Mouse (Mus musculus): ENCODE measurements at regions not wholly inside any gene's neighbourhood (a gene's known extent, or its start where the extent isn't known, plus 50 kb on each side); places are given as distances from the start of the nearest gene placed in this dataset.

DNA sequence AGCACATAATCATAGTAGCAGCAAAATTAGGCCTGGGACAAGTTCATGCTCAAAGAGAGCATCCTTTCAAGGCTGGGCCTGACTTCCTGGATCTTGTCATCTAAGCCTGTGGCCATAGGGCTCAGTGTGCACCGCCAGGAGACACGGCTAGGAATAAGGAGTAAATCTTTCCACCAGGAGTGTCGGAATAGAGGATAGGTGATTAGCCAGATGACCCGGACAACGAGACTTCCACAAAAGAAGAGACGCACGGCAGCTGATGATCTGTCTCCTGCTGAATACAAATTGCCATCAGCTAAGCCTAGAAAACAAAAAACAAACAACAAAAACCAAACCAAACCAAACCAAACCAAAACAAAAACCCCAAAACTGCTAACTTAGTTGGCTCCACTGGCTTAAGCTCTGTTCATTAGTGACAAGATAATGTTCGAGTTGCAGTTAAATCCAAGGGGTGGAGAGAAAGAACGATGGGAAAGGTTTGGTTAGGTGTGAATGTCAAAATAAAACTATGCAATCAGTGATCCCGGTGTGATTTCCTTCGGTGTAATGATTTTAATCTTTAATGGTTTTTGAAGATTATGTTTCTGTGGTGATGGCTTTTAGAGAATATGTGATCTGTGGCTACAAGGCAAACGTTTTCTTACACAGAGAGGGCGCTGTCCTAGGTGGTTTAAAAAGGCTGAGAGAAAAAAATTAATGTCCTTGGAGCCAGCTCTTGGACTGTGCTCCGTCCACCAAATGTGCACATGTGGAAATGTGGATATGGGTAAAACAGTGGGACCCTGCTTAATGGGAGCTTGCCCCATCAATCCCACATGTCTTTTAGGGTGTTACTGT is 51.8 kb upstream of the Ezh2 start:
- DNase-seq, result no peak
- no peak for TF ChIP-seq CTCF (IDR thresholded peaks at IDR 0.05; ENCODE audit: insufficient read depth, low read length)
- no peak for TF ChIP-seq POLR2A (IDR thresholded peaks at IDR 0.05; ENCODE audit: borderline replicate concordance, extremely low read depth, low read depth, low read length)
- H3K4me1 ChIP-seq (ENCODE audit: control insufficient read depth, insufficient read depth, low read length), result no peaks in the 10 kb centered on the region
- 74% methylated on average over 14 of the region's 14 CpGs for WGBS
- no peak overlapping the region for H3K4me3 ChIP-seq (replicated peaks; ENCODE audit: extremely low read depth, low read depth, low read length)

- DNase-seq, result no peak
- 63% methylated on average over 1 of the region's 1 CpGs for WGBS
- Histone ChIP-seq H3K4me1 (ENCODE audit: control insufficient read depth, insufficient read depth, low read length) (no peaks in the 10 kb centered on the region), H3K4me3 (replicated peaks; ENCODE audit: extremely low read depth, low read depth, low read length) (no peak overlapping the region)
- TF ChIP-seq CTCF (IDR thresholded peaks at IDR 0.05; ENCODE audit: insufficient read depth, low read length) (no peak), POLR2A (IDR thresholded peaks at IDR 0.05; ENCODE audit: borderline replicate concordance, extremely low read depth, low read depth, low read length) (no peak)
Observed at GRCm38 (mm10) chr6:47646022-47646421, 50.9 kb upstream of the Ezh2 start.
